Mouse (Mus musculus) megakaryocyte, embryonic 14.5 days (primary cell): ENCODE results near the gene Zfp575. TPM values are rescaled to one million over a fixed set of nuclear protein-coding genes. Genes with fewer than 3 reads are reported as not detected.

Experiments
- H3K27me3 ChIP-seq: replicated peaks from 2 replicates; pipeline ENCODE3; 2012; ENCODE audit warnings: inconsistent platforms
- H3K36me3 ChIP-seq: replicated peaks from 2 replicates; pipeline ENCODE3; 2012; ENCODE audit warnings: low read length, inconsistent platforms, mixed read lengths
- H3K4me1 ChIP-seq: 2 replicates; pipeline ENCODE4 v1.6.1; 2012; ENCODE audit warnings: inconsistent platforms
- H3K4me3 ChIP-seq: replicated peaks from 2 replicates; pipeline ENCODE3; 2012; ENCODE audit warnings: moderate library complexity, mild to moderate bottlenecking, inconsistent platforms
- H3K9me3 ChIP-seq: 2 replicates; pipeline ENCODE4 v1.6.1; 2012; ENCODE audit warnings: inconsistent platforms
- FLI1 ChIP-seq: IDR thresholded peaks from 2 replicates; pipeline ENCODE4 v1.6.1; 2012; ENCODE audit warnings: low read length, inconsistent platforms, mixed read lengths
- GATA1 ChIP-seq: IDR thresholded peaks from 3 replicates; pipeline ENCODE4 v1.6.1; 2012; ENCODE audit warnings: mixed read lengths, low read length, inconsistent platforms, borderline replicate concordance
- polyA plus RNA-seq: library from polyadenylated mRNA; stranded (reverse); fragments of >175 nt; gene quantifications from 2 replicates; pipeline ENCODE4 v1.2.3, GENCODE M21; 2012; ENCODE audit warnings: low replicate concordance; ENCODE audit not compliant: insufficient read depth

Gene Zfp575
- polyA plus RNA-seq, 1 experiment, result 0.30 TPM

- Histone ChIP-seq H3K36me3 (peaks cover 87% of the 10 kb centered on the region), H3K4me3 (no peak overlapping the region), H3K9me3 (no peaks in the 10 kb centered on the region), H3K27me3 (no peaks in the 10 kb centered on the region), H3K4me1 (peaks cover 14% of the 10 kb centered on the region; the same call in 1 of the 2 replicates)
- TF ChIP-seq GATA1 (no peak), FLI1 (no peak)
Observed at GRCm38 (mm10) chr7:24564607-24565265, 22.7 kb downstream of the Zfp575 start.

- H3K4me1 ChIP-seq, result peaks cover 14% of the 10 kb centered on the region; the same call in 1 of the 2 replicates
- H3K36me3 ChIP-seq, result peaks cover 90% of the 10 kb centered on the region
- no peaks in the 10 kb centered on the region for H3K27me3 ChIP-seq
- no peak for TF ChIP-seq FLI1
- no peak for TF ChIP-seq GATA1
- no peak overlapping the region for H3K4me3 ChIP-seq
- H3K9me3 ChIP-seq, result no peaks in the 10 kb centered on the region
Observed at GRCm38 (mm10) chr7:24563837-24564206, 23.6 kb downstream of the Zfp575 start.

- H3K9me3 ChIP-seq, result no peaks in the 10 kb centered on the region
- no peaks in the 10 kb centered on the region for H3K27me3 ChIP-seq
- H3K4me3 ChIP-seq, result no peak overlapping the region
- H3K36me3 ChIP-seq, result peaks cover 89% of the 10 kb centered on the region
- H3K4me1 ChIP-seq, result peaks cover 14% of the 10 kb centered on the region; the same call in 1 of the 2 replicates
- TF ChIP-seq FLI1, result no peak
- TF ChIP-seq GATA1, result no peak
Observed at GRCm38 (mm10) chr7:24563191-24563836, 24.1 kb downstream of the Zfp575 start.

GRCm38 (mm10) chr7:24561450-24561849 lies 26.0 kb downstream of the Zfp575 start:
- H3K9me3 ChIP-seq, result no peaks in the 10 kb centered on the region
- H3K4me1 ChIP-seq, result peaks cover 10% of the 10 kb centered on the region; the same call in 1 of the 2 replicates
- H3K4me3 ChIP-seq, result no peak overlapping the region
- peaks cover 80% of the 10 kb centered on the region for H3K36me3 ChIP-seq
- H3K27me3 ChIP-seq, result no peaks in the 10 kb centered on the region
- TF ChIP-seq GATA1 (no peak), FLI1 (no peak)

GRCm38 (mm10) chr7:24555786-24556185 lies 31.7 kb downstream of the Zfp575 start:
- Histone ChIP-seq H3K9me3 (no peaks in the 10 kb centered on the region), H3K4me3 (no peak overlapping the region), H3K4me1 (peaks cover 3% of the 10 kb centered on the region; the same call in 1 of the 2 replicates), H3K36me3 (peaks cover 83% of the 10 kb centered on the region), H3K27me3 (no peaks in the 10 kb centered on the region)
- TF ChIP-seq FLI1 (no peak), GATA1 (no peak)

- Histone ChIP-seq H3K27me3 (no peaks in the 10 kb centered on the region), H3K36me3 (peaks cover 80% of the 10 kb centered on the region), H3K4me3 (no peak overlapping the region), H3K4me1 (peaks cover 11% of the 10 kb centered on the region), H3K9me3 (no peaks in the 10 kb centered on the region)
- TF ChIP-seq GATA1 (no peak), FLI1 (no peak)
Observed at GRCm38 (mm10) chr7:24551985-24552759, 35.3 kb downstream of the Zfp575 start.

GRCm38 (mm10) chr7:24547534-24548036 lies 39.9 kb downstream of the Zfp575 start:
- H3K4me1 ChIP-seq, result peaks cover 20% of the 10 kb centered on the region
- TF ChIP-seq FLI1 (no peak), GATA1 (no peak)
- H3K9me3 ChIP-seq, result peaks cover 4% of the 10 kb centered on the region; the same call in 1 of the 2 replicates
- peak overlapping the region; percentile 99 for H3K4me3 ChIP-seq
- H3K27me3 ChIP-seq, result no peaks in the 10 kb centered on the region
- H3K36me3 ChIP-seq, result peaks cover 43% of the 10 kb centered on the region

GRCm38 (mm10) chr7:24546634-24547389 lies 40.6 kb downstream of the Zfp575 start:
- Histone ChIP-seq H3K36me3 (peaks cover 35% of the 10 kb centered on the region), H3K4me1 (peaks cover 20% of the 10 kb centered on the region), H3K4me3 (peak overlapping the region; percentile 99), H3K27me3 (peaks cover 4% of the 10 kb centered on the region), H3K9me3 (peaks cover 4% of the 10 kb centered on the region; the same call in 1 of the 2 replicates)
- TF ChIP-seq FLI1 (no peak), GATA1 (peak; percentile 77; the same call in 2 of the 3 replicates)

- TF ChIP-seq FLI1, result no peak
- TF ChIP-seq GATA1, result no peak
- H3K36me3 ChIP-seq, result peaks cover 29% of the 10 kb centered on the region
- peaks cover 4% of the 10 kb centered on the region; the same call in 1 of the 2 replicates for H3K9me3 ChIP-seq
- H3K4me3 ChIP-seq, result peak within 1 kb of the TSS; percentile 99
- H3K27me3 ChIP-seq, result peaks cover 8% of the 10 kb centered on the region
- H3K4me1 ChIP-seq, result peaks cover 20% of the 10 kb centered on the region
Observed at GRCm38 (mm10) chr7:24546068-24546614, 41.3 kb downstream of the Zfp575 start, which contains the start of the genes Pinlyp and Xrcc1. Pinlyp (minus strand) TSS chr7:24546118. Xrcc1 (plus strand) TSS chr7:24546289.
